Mouse (Mus musculus) spleen, adult 2 months (tissue): ENCODE results near the gene Stk36. TPM values are rescaled to one million over a fixed set of nuclear protein-coding genes. Genes with fewer than 3 reads are reported as not detected.

Experiments
- DNase-seq, 2 experiments: peaks; one replicate each; pipeline versions ENCODE4 v3.0.0 to v3.0.0-alpha.2; 2012 to 2021; ENCODE audit warnings: low spot score in 2 of 2, low read depth in 1 of 2
- H3K27ac ChIP-seq: fragments of 200-500 bp; 2 replicates; pipeline ENCODE4 v1.5.1; 2012; ENCODE audit warnings: low read length, inconsistent platforms; ENCODE audit not compliant: insufficient read depth
- H3K27me3 ChIP-seq: fragments of 200-500 bp; 2 replicates; pipeline ENCODE4 v1.6.1; 2012; ENCODE audit warnings: mild to moderate bottlenecking, moderate library complexity, low read length, inconsistent platforms; ENCODE audit not compliant: control insufficient read depth, insufficient read depth
- H3K36me3 ChIP-seq: fragments of 200-500 bp; 2 replicates; pipeline ENCODE4 v1.6.1; 2012; ENCODE audit warnings: mild to moderate bottlenecking, low read length, inconsistent platforms; ENCODE audit not compliant: control insufficient read depth, insufficient read depth
- H3K4me1 ChIP-seq: fragments of 200-500 bp; 2 replicates; pipeline ENCODE4 v1.6.1; 2011; ENCODE audit warnings: inconsistent platforms; ENCODE audit not compliant: control insufficient read depth, insufficient read depth, insufficient read length
- H3K4me3 ChIP-seq: fragments of 200-500 bp; 2 replicates; pipeline ENCODE4 v1.5.1; 2011; ENCODE audit warnings: mild to moderate bottlenecking, inconsistent platforms; ENCODE audit not compliant: insufficient read depth, insufficient read length; ENCODE audit errors: extremely low read depth
- CTCF ChIP-seq: fragments of 200-500 bp; IDR thresholded peaks from 2 replicates; pipeline ENCODE4 v1.5.1; 2011; ENCODE audit warnings: mild to moderate bottlenecking, inconsistent platforms; ENCODE audit not compliant: insufficient read depth, insufficient read length, insufficient replicate concordance; ENCODE audit errors: extremely low read depth
- POLR2A ChIP-seq: fragments of 200-500 bp; IDR thresholded peaks from 2 replicates; pipeline ENCODE4 v1.6.1; 2011; ENCODE audit warnings: low read depth, low read length, inconsistent platforms
- WGBS: fragments of 180-500 bp; shearing (Covaris S2); methylation state at CpG from one replicate; pipeline ENCODE4 v1.1.7; 2018; 5-methylcytosine and 5-hydroxymethylcytosine counted together
- polyA plus RNA-seq: library from polyadenylated mRNA; depleted of rRNA; stranded (reverse); fragments of >200 nt; gene quantifications from 2 replicates; pipeline ENCODE4 v1.2.3, GENCODE M21; 2012; rRNA removed

Gene Stk36
- polyA plus RNA-seq, 1 experiment = 0.56 TPM

GRCm38 (mm10) chr1:74672731-74673130, 71.5 kb downstream of the Stk36 start:
- no peaks in the 10 kb centered on the region for H3K27me3 ChIP-seq
- TF ChIP-seq CTCF (no peak), POLR2A (no peak)
- H3K4me1 ChIP-seq = no peaks in the 10 kb centered on the region; the same call in 1 of the 2 replicates
- H3K27ac ChIP-seq = no peak overlapping the region
- WGBS = 80% methylated on average over 7 of the region's 7 CpGs
- DNase-seq = no peak
- H3K36me3 ChIP-seq = no peaks in the 10 kb centered on the region
- H3K4me3 ChIP-seq = no peak overlapping the region

GRCm38 (mm10) chr1:74676863-74677262, 75.6 kb downstream of the Stk36 start:
- no peaks in the 10 kb centered on the region for H3K4me1 ChIP-seq
- TF ChIP-seq CTCF = no peak
- no peak for TF ChIP-seq POLR2A
- no peak for DNase-seq
- WGBS = 92% methylated on average over 3 of the region's 3 CpGs
- no peaks in the 10 kb centered on the region for H3K27me3 ChIP-seq
- peaks cover 15% of the 10 kb centered on the region for H3K36me3 ChIP-seq
- no peak overlapping the region for H3K4me3 ChIP-seq
- no peak overlapping the region for H3K27ac ChIP-seq

GRCm38 (mm10) chr1:74677843-74678242, 76.6 kb downstream of the Stk36 start:
- peaks cover 16% of the 10 kb centered on the region for H3K36me3 ChIP-seq
- no peak overlapping the region for H3K27ac ChIP-seq

More at GRCm38 (mm10) chr1:74677843-74678242, 76.6 kb downstream of the Stk36 start:
- WGBS = 43% methylated on average over 1 of the region's 1 CpGs
- H3K4me1 ChIP-seq = no peaks in the 10 kb centered on the region
- TF ChIP-seq POLR2A (no peak), CTCF (no peak)
- DNase-seq = no peak
- H3K4me3 ChIP-seq = no peak overlapping the region
- no peaks in the 10 kb centered on the region for H3K27me3 ChIP-seq

Other genes with a start within 250 kb of the Stk36 start
- 0.31 and 0.51 TPM in 2 replicates for gene Catip, start 239.3 kb upstream of the Stk36 start, polyA plus RNA-seq
- 169 and 200 TPM in 2 replicates for gene Slc11a1, start 226.2 kb upstream of the Stk36 start, polyA plus RNA-seq
- gene Ctdsp1, start 209.9 kb upstream of the Stk36 start, polyA plus RNA-seq = 96.1 and 114 TPM in 2 replicates
- not detected in 2 replicates for gene Vil1, start 192.1 kb upstream of the Stk36 start, polyA plus RNA-seq
- 12.6 and 14.8 TPM in 2 replicates for gene Cnot9, start 95.4 kb upstream of the Stk36 start, polyA plus RNA-seq
- gene Plcd4, start 58.6 kb upstream of the Stk36 start, polyA plus RNA-seq = not detected in 2 replicates
- 2.5 and 2.7 TPM in 2 replicates for gene Usp37, start 57.2 kb upstream of the Stk36 start, polyA plus RNA-seq
- gene Zfp142, start 13.2 kb upstream of the Stk36 start, polyA plus RNA-seq = 13.5 and 14.2 TPM in 2 replicates
- 7.9 and 9.3 TPM in 2 replicates for gene Bcs1l, start 13.2 kb upstream of the Stk36 start, polyA plus RNA-seq
- gene Rnf25, start within 50 bp of the Stk36 start, polyA plus RNA-seq = 31.4 and 33.5 TPM in 2 replicates
- gene Ttll4, start 60.3 kb downstream of the Stk36 start, polyA plus RNA-seq = 10.4 and 13.4 TPM in 2 replicates
- 23.2 and 25.0 TPM in 2 replicates for gene Cyp27a1, start 112.1 kb downstream of the Stk36 start, polyA plus RNA-seq
- gene Prkag3, start 147.8 kb downstream of the Stk36 start, polyA plus RNA-seq = 0.06 and 0.18 TPM in 2 replicates
- gene Wnt6, start 170.4 kb downstream of the Stk36 start, polyA plus RNA-seq = 1.9 and 2.0 TPM in 2 replicates
- gene Wnt10a, start 190.1 kb downstream of the Stk36 start, polyA plus RNA-seq = 3.1 and 3.2 TPM in 2 replicates